Mouse (Mus musculus) small intestine, adult 2 months (tissue): ENCODE results near the gene Syngr3.

Experiments used
- CTCF ChIP-seq: fragments of 200-500 bp; IDR thresholded peaks from 2 replicates; pipeline ENCODE4 v1.5.1; 2012; ENCODE audit warnings: low read depth, mild to moderate bottlenecking, control low read depth, inconsistent platforms, low read length, moderate library complexity, mixed read lengths; ENCODE audit not compliant: insufficient replicate concordance, insufficient read length; ENCODE audit errors: extremely low read depth
- POLR2A ChIP-seq: fragments of 200-500 bp; IDR thresholded peaks from 2 replicates; pipeline ENCODE4 v1.6.1; 2012; ENCODE audit warnings: low read depth, mild to moderate bottlenecking, control low read depth, inconsistent platforms, low read length, moderate library complexity

- TF ChIP-seq CTCF (no peak), POLR2A (no peak; the same call in 1 of the 2 replicates)
These were observed 17.6 kb downstream of the Syngr3 start for GRCm38 (mm10) chr17:24672141-24672540.
